Mouse (Mus musculus) layer of hippocampus, adult 18-20 months (tissue): ENCODE measurements around the gene Rp9. TPM values are rescaled to one million over a fixed set of nuclear protein-coding genes. Genes with fewer than 3 reads are reported as not detected.

Experiments used
- DNase-seq, 2 experiments: peaks; one replicate each; pipeline ENCODE4 v3.0.0; 2022; ENCODE audit warnings: low spot score in 2 of 2
- long read RNA-seq: library from polyadenylated mRNA; stranded (forward); transcript quantifications from one replicate; pipeline ENCODE4 v2.0.0, GENCODE M21; 2021
- total RNA-seq, 2 experiments: library from RNA; stranded (reverse); gene quantifications; 2 replicates each; pipeline ENCODE4 v1.2.3; 2021

The Rp9 gene
- total RNA-seq = 10 to 100 TPM; 29.1 to 30.5 TPM
- long read RNA-seq, transcript Rp9-201 (6 exons, 1,134 nt) = major isoform, 19 of 26 reads
- long read RNA-seq, partial matches to known transcripts = 2 of 26 reads
- long read RNA-seq, other reads (novel, unspliced or antisense) = 5 of 26 reads

DNA sequence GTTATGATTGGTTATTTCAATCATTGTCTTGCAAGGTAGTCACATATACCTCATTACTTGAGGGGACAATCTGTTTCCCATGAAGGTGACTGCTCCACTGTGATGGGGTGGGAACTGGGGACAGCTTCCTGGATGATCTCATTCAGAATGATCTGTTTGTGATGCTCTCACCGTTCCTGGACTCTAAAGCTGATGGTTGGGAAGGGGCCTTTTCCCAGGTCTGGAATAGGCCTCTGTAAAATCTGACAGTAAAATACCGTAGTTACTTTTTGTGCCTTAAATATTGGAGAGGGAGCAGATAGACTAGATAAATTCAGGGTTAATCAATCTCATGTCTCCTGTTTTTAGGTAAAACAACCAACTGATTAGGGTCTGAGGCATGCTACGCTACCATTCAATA lies at the start of gene Rp9:
TSS of gene Rp9 (minus strand) at position 101 of the 400 bp plus-strand sequence.
- no peak for DNase-seq

DNA sequence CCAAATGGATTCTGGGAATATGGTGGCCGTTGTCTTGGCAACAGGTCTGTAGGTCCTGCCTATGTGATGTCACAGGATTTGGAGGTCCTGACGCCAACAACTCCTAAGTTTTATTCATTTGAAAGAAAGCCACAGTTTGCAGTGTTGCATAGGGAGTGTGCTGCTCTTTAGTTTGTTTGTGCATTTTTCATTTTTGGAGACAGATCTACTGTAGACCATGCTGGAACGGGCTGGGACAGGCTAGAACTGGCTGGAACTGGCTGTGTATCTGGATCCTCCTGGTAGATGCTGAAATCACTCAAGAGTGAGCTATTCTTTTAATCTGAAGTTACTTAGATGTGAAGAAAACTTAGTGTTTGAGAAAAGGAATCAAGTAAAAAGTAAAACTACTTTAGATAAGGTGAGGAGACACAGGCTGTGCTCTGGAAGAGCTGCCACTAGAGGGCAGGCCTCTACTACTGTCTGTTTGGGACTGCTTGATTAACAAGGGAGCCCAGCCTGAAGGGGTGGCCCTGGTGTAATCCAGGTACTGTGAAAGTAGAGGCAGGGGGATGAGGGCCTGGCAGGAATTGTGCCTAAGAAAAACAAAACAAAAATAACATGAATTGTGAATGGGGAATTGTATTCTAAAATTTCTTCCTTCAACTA lies 49.0 kb upstream of the Rp9 start:
- peak in 1 of 2 experiments; percentile 65 for DNase-seq

DNA sequence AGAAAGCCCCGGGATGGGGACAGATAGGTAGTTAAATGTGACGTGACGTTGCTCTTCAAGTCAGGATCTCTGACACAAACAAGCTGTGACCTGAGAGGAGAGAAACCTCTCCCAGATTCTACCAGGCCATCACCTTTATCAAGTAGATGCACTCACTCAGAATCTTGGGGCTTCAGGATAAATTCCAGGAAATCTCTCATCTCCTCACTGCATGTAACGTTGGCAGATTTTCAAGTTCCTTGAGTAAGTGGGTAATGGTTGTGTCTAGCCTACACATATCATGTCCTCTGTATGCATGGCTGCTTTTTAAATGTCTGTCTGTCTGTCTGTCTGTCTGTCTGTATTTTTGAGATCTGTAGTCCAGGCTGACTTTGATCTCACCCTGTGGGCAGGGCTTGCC lies 45.5 kb upstream of the Rp9 start:
- no peak for DNase-seq

DNA sequence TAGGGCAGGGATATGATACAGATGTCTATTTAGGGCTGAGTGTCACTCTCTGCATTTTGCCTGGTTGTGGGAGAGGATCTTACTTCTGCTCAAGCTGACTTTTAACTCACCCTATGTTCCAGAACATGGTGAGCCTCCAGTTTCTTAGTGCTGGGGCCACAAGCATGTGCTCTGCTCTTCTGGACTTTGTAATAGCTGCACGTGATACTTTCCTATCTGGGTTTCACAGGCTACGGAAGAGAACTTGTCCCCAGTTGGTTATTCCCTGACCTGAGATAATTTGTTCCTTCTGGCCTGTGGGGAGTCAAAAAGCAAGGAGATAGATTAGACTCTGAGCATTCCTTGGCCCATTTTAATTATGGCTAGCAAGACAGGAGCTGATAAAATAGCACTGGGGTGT lies 36.0 kb upstream of the Rp9 start:
- no peak for DNase-seq

DNA sequence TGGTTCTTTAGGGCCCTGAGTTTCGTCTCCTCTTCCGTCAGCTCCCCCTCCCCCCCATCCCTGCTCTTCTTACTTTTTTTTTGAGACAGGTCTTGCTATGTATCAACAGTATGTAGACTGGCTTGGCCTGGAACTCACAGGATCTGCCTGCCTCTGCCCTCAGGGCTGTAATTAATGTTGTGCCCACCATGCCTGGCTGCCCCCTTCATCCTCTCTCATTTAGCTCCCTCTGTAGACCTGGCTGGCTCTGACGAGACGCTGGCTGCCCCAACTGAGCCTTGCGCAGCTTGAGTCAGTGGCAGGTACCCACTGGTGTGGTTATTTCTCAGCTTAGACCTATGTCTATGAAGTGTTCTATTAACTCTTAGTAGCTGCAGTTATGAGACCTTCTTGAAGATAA lies 34.0 kb upstream of the Rp9 start:
- DNase-seq = no peak

DNA sequence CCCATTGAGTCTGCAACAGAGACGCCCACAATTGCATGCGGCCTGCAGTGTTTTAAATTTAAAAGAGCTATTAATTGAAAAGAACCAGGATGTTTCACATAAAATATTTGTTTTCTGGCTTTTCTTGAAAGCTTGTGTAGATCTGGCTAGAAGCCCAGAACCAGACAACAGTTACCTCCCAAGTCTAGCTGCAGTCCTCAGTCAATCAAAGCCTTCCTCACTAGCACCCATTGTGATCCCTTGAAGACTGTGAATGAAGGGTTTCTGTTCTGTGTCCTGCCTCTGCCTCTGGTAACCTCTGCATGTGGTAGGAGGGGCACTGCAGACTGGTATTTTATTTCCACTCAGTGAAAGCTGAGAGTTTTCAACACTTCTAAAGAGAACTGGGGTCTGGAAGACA lies 33.4 kb upstream of the Rp9 start:
- DNase-seq = no peak

DNA sequence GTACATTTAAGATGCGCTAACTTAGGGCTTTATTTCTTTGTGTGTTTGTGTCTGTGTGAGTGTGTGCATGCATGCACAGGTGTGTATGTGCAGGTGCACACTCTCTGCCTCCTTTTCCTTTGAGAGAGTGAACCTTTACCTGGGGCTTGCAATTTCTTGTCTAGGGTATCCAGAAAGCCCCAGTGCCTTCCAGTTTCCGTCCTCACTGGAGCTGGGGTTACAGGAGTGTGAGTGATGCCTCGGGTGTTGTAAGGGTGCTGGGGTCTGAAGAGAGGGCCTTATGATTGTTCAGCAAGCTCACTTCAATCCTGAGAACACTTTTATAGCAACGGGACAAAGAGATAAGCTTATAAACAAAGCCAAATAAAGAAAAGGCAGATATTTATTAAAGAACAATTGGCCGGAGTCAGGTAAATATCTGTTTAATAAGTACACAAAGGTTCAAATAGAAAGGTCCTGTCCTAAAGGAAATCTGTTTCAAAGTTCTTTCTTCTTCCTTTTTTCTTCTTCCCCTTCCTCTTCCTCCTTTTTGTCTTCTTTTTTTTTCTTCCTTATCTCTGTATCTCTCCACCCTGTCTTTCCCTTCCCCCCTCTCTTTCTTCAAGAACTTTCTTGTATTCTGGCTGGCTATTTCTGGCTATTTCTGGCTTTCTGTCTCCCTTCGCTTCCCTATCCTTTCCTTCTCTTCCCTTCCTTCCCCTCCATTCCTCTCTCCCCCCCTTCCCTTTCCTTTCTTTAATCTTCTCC lies 27.7 kb upstream of the Rp9 start:
- no peak for DNase-seq

DNA sequence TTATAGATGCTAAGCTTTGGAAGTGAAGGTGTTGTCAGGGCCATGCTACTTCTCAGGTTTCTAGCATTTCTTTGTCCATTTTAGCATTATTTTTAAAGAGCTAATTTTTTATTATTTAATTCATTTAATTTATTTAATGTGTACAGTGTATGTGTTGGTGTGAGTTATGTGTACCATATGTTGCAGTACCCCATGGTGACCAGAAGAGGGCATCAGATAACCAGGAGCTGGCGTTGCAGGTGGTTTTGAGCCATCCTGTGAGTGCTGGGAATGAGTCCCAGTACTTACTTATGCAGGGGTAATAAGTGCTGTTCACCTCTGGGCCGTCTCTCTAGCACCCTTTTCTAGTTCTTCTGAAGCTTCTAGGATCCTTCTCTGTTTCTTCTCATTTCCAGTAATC lies 25.6 kb upstream of the Rp9 start:
- DNase-seq = no peak

DNA sequence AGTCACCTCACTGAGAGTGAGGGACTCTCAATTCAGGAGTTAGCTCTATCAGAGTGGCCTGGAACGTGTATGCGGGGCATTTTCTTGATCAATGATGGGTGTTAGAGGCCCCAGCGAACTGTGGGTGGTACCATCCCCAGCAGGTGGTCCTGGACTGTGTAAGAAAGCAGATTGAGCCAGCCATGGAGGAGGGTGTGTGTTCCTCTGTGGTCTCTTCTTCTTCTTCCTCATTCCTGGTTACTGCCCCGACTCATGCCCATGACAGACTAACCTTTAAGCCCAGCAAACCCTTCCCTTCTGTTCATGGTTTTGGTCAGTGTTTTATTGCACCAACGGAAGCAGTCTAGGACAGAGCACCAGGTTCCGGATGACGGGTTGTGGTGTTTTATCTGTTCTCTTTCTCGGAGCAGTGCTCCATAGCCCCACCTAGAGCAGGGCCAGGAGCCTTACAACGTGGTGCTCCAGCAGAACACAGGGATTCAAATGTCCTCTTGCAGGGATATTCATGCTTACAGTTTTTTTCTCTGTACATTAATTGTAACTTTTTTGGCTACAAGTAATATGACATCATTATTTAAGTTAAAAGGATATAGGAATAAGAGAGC lies 24.8 kb upstream of the Rp9 start:
- DNase-seq = no peak

DNA sequence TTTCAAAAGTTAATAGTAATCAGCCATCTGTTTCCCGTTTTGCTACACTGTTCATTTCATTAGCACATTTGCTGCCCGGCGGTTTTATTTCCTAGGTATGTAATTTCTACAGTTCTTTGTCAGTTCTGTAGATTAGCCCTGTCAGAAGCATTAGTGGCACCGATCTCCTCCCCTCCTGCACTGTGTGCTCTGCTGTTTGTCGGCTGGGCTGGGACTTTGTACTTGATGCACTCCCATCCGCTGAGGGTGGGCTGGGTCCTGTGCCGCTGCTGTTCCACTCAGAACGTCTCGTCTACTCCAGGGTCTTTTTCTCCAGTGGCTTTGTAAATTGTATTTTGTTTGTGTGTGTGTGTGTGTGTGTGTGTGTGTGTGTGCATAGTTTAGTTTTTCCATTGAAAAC lies 19.4 kb upstream of the Rp9 start:
- DNase-seq = no peak

DNA sequence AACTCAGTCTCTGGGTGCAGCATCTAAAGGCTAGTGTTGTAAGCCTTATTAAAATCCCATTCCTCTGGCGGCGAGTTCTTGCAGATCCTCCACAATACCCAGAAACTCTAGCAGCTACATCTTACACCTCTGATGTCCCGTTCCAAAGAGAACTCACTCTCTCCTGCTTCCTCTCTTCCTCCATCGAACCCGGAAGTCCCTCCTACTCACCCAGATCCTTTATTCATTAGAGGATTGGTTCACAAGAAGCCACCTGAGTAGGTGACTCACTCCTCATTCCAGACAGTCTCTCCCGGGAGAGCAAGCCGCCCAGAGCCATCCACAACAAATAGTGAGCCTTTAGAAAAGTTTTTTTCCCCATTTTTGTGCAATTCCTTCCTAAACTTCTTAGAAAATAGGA lies 16.7 kb upstream of the Rp9 start:
- no peak for DNase-seq

DNA sequence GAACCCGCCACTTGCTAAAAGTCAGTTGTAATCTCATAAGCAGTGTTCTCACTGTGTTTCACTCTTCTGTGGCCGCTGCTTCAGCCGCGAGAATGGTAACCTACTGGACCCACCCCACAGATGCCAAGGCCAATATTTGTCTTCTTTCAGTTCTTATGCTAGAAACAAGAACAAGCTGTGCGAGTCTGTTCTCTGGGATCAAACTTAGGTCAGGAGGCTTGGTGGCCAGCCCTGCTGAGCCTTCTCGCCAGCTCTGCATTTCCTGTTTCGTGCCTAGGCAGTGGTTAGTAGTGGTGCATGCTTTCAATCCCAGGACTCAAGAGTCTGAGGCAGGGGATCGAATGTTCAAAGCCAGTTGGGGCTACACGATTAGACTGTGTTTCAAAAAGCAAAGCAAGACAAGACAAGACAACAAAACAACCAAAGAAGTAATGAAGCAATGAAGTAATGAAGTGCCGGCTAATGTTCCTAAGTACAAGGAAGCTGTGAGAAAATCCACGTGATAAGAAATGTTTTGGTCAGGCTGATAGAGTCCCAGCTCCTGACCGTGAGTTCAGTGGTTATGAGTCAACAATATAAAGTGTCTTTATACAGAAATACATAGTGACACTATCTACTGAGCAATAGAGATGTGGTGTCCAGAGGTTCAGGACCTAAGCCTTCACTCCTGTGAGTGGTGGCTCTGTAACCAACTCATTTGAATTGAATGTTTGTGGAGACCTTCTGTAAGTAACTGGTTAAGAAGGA lies 15.2 kb upstream of the Rp9 start:
- no peak for DNase-seq

DNA sequence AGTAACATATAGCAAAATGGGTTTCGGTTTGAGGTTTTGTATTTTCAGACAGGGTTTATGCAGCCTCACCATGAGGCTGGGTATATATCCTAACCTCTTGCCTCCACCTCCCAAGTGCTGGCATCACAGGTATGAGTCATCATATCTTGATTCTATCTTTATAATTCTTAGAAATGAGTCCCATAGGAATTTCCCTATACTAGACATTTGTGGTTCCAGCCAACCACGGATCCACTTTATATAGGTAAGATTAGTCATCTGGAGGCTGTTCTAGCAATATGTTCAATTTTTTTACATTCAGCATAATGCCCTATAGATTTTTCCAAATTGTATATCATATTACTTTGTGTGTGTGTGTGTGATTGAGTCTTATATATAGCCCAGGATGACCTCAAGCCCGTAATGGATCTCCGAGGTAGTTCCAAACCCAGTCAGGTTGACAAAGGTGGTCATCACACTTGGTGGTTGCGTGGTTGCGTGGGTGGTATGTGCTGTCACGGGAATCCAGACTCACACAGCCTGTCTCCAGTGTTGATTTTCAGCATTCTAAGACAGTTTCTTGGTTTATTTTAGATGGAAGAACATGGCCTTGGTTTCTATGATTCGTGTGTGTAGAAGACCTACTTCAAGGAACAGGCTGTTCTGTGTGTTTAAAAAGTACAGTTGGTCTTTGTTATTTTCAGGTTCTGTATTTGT lies 14.5 kb upstream of the Rp9 start:
- DNase-seq = no peak

DNA sequence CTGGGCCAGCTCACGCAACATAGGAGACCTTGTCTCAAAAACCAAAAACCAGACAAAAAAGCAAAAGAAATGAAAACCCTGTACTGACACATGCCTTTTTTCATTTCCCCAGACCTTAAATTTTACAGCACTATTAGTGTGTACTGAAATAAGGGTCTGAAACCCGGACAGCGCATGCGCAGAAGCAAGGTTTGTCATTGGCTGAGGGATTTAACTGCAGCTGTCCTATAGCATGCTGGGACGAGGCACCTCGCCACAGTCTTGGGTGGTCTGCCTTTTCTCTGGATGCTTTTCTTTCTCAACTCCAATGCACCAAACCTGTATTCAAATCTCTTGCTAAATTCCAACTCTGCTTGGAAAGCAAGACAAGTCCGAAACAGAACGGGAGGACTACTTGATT lies 9.4 kb upstream of the Rp9 start:
- no peak for DNase-seq

DNA sequence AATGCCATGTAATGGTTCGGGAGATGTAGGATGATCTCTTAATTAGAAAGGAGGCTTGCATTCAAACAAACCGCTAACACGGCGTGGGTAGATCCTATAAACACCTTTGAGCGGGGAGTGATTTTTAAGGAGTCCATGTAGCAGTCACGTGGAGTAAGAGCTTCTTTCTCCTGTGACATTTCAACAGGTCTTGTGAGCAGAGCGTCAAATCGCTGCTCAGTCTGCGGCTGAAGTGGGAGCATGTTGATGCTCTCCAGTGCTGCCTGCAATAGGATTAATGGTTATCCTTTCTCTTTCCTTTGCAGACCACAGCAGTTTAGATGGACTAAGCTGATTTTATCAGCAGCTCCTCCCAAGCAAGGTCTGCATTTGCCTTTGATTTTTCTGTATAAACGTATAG lies 6.7 kb upstream of the Rp9 start:
- DNase-seq = no peak

DNA sequence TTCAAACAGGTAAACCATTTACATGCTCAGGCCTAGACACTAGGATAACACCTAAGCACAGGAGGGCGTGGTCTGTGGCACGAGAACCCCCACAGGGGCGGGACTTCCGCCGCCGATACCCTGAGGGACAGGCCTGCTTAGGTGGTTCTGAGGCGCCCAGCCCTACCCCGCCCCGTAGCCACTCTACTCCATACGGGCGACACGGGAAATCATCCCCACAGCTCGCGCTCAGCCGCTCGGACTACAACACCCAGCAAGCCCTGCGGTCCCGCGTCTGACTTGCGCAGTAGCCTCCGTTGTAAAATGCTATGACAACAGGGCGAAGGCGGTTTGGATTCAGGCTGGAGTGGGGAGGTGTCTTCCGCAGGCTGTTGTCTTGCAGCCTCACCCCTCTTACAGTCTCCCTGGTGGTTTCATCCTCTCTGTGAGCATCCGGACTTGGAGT lies 5.9 kb upstream of the Rp9 start, which contains the start of gene Bbs9:
TSS of gene Bbs9 (plus strand) at position 292 of the 445 bp plus-strand sequence.
- peak; percentile 96 to 97 for DNase-seq

DNA sequence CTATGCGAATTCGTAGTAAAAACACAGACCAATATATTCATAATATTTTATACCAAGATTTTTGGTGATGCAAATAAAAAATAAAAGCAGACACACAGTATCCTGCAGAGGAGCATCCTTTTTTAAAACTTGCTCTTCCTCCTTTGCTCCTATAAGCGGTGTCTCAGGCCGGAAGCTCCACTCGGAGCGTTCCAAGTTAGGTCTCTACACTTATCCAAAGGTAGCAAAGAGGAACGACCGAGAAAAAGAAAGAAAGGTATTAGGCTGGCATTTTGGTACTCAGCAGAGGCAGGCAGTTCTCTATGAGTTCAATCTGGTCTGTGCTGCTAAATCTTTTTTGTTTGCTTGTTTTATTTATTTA lies 664 bp downstream of the Rp9 start:
- DNase-seq = no peak

DNA sequence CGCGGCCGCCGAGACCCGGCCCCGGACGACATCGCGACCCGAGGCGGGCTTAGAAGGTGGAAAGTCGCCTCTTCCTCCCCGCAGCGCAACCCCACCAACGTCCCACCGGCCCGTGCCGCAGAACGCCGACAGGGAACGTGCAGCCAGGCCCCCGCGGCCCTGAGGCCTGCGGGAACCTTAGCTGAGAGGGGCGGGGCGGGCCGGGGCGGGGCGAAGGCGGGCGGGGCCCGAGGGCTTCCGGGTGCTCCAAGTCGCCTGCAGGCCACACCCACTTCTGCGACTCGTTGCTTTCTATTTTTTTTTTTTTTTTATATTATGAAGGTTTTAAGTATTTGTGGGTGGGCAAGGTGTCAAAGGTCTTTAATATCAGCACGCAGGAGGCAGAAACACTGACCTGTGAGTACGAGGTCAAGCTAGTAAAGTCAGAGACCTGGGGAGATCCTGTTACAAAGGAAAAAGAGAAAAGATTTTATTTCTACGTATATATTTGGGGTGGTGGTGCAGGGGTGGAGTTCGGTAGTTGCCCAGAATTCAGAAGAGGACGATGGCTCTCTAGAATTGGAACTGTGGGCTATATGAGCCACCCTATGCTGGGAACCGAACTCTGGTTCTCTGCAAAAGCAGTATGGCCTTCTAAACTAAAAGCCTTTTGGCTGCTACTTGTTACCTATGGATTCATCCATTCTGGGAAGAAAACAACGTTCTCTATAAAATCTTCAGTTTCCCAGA lies 1.2 kb downstream of the Rp9 start:
- peak in 1 of 2 experiments; percentile 43 for DNase-seq

DNA sequence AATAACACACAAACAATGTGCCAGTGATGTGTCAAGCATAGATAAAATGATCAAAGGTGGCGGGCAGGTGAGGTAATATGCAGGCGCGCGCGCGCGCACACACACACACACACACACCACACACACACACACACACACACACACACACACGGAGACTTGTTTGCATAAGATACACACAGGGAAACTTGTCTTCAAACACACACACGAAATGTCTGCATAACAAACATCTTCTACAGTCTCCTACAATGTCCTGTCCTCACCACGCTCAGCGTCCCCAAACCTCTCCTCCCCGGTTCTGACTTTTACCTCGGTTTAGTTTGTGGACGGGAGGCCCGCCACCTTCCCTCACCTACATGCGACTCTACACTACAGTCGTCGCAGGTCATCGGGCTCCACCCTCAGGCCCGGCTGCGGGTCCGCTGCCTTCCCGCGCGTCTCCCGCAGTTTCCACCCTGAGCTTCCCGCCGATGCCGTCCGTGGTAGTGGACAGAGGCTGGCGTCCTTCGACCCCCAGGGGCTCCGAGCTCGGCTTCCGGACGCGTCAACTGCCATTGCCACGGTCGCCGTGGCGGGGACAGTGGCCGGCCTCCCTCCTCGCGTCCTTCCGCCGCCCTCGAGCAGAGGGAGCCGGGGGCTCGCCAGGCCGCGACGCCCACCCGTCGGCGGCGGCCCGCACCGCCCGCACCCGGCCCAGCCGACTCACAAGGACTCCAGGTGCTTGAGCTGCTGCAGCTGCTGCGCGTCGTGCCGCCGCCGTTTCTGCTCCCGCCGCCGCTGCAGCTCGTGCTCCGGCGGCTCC lies 2.0 kb downstream of the Rp9 start:
- peak; percentile 19 to 41 for DNase-seq
